Mouse (Mus musculus): ENCODE data around the gene Spock3. TPM values are rescaled to one million over a fixed set of nuclear protein-coding genes. Genes with fewer than 3 reads are reported as not detected.

Gene Spock3
- 2.5 and 2.6 TPM in 2 replicates for polyA plus RNA-seq (2014; fragmentation: Nextera tagmentation; extraction: Ambion mirVana)

GRCm38 (mm10) chr8:62950709-62951108, at the start of gene Spock3:
TSS of gene Spock3 (plus strand) at chr8:62951009.
- peak within 1 kb of the TSS; percentile 63 for H3K4me3 ChIP-seq (ENCODE audit: low read depth, low read length)
- peak within 1 kb of the TSS; percentile 59 for H3K9ac ChIP-seq (ENCODE audit: low read depth, low read length)
- H3K27ac ChIP-seq (ENCODE audit: low read depth, low read length): no peak within 1 kb of the TSS
- peak within 1 kb of the TSS; percentile 97 for H3K4me2 ChIP-seq
- WGBS (ENCODE audit: insufficient replicate concordance): 37% methylated on average over 2 of the region's 2 CpGs
- no peak for ATAC-seq (replicated peaks; ENCODE audit: insufficient number of reproducible peaks, low FRiP score, low TSS enrichment)
- H3K4me1 ChIP-seq (ENCODE audit: control insufficient read depth, insufficient read depth, low read length): no peaks in the 10 kb centered on the region
- no peaks in the 10 kb centered on the region for H3K9me3 ChIP-seq (replicated peaks; ENCODE audit: control insufficient read depth, low read length)
- H3K27me3 ChIP-seq (ENCODE audit: control insufficient read depth, insufficient read depth, low read length): peaks cover 7% of the 10 kb centered on the region
- no peaks in the 10 kb centered on the region for H3K36me3 ChIP-seq (ENCODE audit: control insufficient read depth, insufficient read depth, low read length)

GRCm38 (mm10) chr8:62951173-62952134, 645 bp downstream of the Spock3 start:
- peak overlapping the region; percentile 59 for H3K9ac ChIP-seq (ENCODE audit: low read depth, low read length)
- no peaks in the 10 kb centered on the region for H3K4me1 ChIP-seq (ENCODE audit: control insufficient read depth, insufficient read depth, low read length)
- H3K4me2 ChIP-seq: peak overlapping the region; percentile 97
- H3K4me3 ChIP-seq (ENCODE audit: low read depth, low read length): peak overlapping the region; percentile 63
- no peak overlapping the region for H3K27ac ChIP-seq (ENCODE audit: low read depth, low read length)
- WGBS (ENCODE audit: insufficient replicate concordance): under 1% methylated on average over 50 of the region's 50 CpGs
- ATAC-seq (replicated peaks; ENCODE audit: insufficient number of reproducible peaks, low FRiP score, low TSS enrichment): peak; percentile 74
- peaks cover 7% of the 10 kb centered on the region for H3K27me3 ChIP-seq (ENCODE audit: control insufficient read depth, insufficient read depth, low read length)
- H3K36me3 ChIP-seq (ENCODE audit: control insufficient read depth, insufficient read depth, low read length): no peaks in the 10 kb centered on the region
- no peaks in the 10 kb centered on the region for H3K9me3 ChIP-seq (replicated peaks; ENCODE audit: control insufficient read depth, low read length)

- WGBS (ENCODE audit: insufficient replicate concordance): 28% methylated on average over 3 of the region's 3 CpGs
- no peak overlapping the region for H3K4me3 ChIP-seq (ENCODE audit: low read depth, low read length)
- no peak for ATAC-seq (replicated peaks; ENCODE audit: insufficient number of reproducible peaks, low FRiP score, low TSS enrichment)
- no peaks in the 10 kb centered on the region for H3K36me3 ChIP-seq (ENCODE audit: control insufficient read depth, insufficient read depth, low read length)
- no peak overlapping the region for H3K27ac ChIP-seq (ENCODE audit: low read depth, low read length)
- peaks cover 7% of the 10 kb centered on the region for H3K27me3 ChIP-seq (ENCODE audit: control insufficient read depth, insufficient read depth, low read length)
- H3K9me3 ChIP-seq (replicated peaks; ENCODE audit: control insufficient read depth, low read length): no peaks in the 10 kb centered on the region
- H3K9ac ChIP-seq (ENCODE audit: low read depth, low read length): no peak overlapping the region
- peak overlapping the region; percentile 97 for H3K4me2 ChIP-seq
- no peaks in the 10 kb centered on the region for H3K4me1 ChIP-seq (ENCODE audit: control insufficient read depth, insufficient read depth, low read length)
These were observed 1.7 kb downstream of the Spock3 start for GRCm38 (mm10) chr8:62952481-62952880.

GRCm38 (mm10) chr8:62962608-62963007, 11.8 kb downstream of the Spock3 start:
- no peaks in the 10 kb centered on the region for H3K36me3 ChIP-seq (ENCODE audit: control insufficient read depth, insufficient read depth, low read length)
- no peak overlapping the region for H3K9ac ChIP-seq (ENCODE audit: low read depth, low read length)
- no peak overlapping the region for H3K27ac ChIP-seq (ENCODE audit: low read depth, low read length)
- no peaks in the 10 kb centered on the region for H3K9me3 ChIP-seq (replicated peaks; ENCODE audit: control insufficient read depth, low read length)
- H3K4me1 ChIP-seq (ENCODE audit: control insufficient read depth, insufficient read depth, low read length): no peaks in the 10 kb centered on the region
- H3K4me3 ChIP-seq (ENCODE audit: low read depth, low read length): no peak overlapping the region
- H3K4me2 ChIP-seq: no peak overlapping the region
- no peak for ATAC-seq (replicated peaks; ENCODE audit: insufficient number of reproducible peaks, low FRiP score, low TSS enrichment)
- 79% methylated on average over 3 of the region's 3 CpGs for WGBS (ENCODE audit: insufficient replicate concordance)
- no peaks in the 10 kb centered on the region for H3K27me3 ChIP-seq (ENCODE audit: control insufficient read depth, insufficient read depth, low read length)

GRCm38 (mm10) chr8:62969802-62970372, 19.1 kb downstream of the Spock3 start:
- no peak for ATAC-seq (replicated peaks; ENCODE audit: insufficient number of reproducible peaks, low FRiP score, low TSS enrichment)
- H3K4me3 ChIP-seq (ENCODE audit: low read depth, low read length): no peak overlapping the region
- H3K9ac ChIP-seq (ENCODE audit: low read depth, low read length): no peak overlapping the region
- WGBS (ENCODE audit: insufficient replicate concordance): 82% methylated on average over 2 of the region's 2 CpGs
- H3K36me3 ChIP-seq (ENCODE audit: control insufficient read depth, insufficient read depth, low read length): no peaks in the 10 kb centered on the region
- no peaks in the 10 kb centered on the region for H3K9me3 ChIP-seq (replicated peaks; ENCODE audit: control insufficient read depth, low read length)
- H3K27me3 ChIP-seq (ENCODE audit: control insufficient read depth, insufficient read depth, low read length): no peaks in the 10 kb centered on the region
- no peak overlapping the region for H3K4me2 ChIP-seq
- no peak overlapping the region for H3K27ac ChIP-seq (ENCODE audit: low read depth, low read length)
- no peaks in the 10 kb centered on the region for H3K4me1 ChIP-seq (ENCODE audit: control insufficient read depth, insufficient read depth, low read length)

GRCm38 (mm10) chr8:63088984-63089383, 138.2 kb downstream of the Spock3 start:
- no peak overlapping the region for H3K27ac ChIP-seq (ENCODE audit: low read depth, low read length)
- H3K4me2 ChIP-seq: no peak overlapping the region
- no peak overlapping the region for H3K4me3 ChIP-seq (ENCODE audit: low read depth, low read length)
- no peak for ATAC-seq (replicated peaks; ENCODE audit: insufficient number of reproducible peaks, low FRiP score, low TSS enrichment)
- H3K36me3 ChIP-seq (ENCODE audit: control insufficient read depth, insufficient read depth, low read length): no peaks in the 10 kb centered on the region
- H3K27me3 ChIP-seq (ENCODE audit: control insufficient read depth, insufficient read depth, low read length): no peaks in the 10 kb centered on the region
- H3K4me1 ChIP-seq (ENCODE audit: control insufficient read depth, insufficient read depth, low read length): no peaks in the 10 kb centered on the region
- H3K9ac ChIP-seq (ENCODE audit: low read depth, low read length): no peak overlapping the region
- H3K9me3 ChIP-seq (replicated peaks; ENCODE audit: control insufficient read depth, low read length): no peaks in the 10 kb centered on the region
- WGBS (ENCODE audit: insufficient replicate concordance): 69% methylated on average over 3 of the region's 3 CpGs

GRCm38 (mm10) chr8:63098200-63098599, 147.4 kb downstream of the Spock3 start:
- Histone ChIP-seq H3K27ac (ENCODE audit: low read depth, low read length) (no peak overlapping the region), H3K9ac (ENCODE audit: low read depth, low read length) (no peak overlapping the region), H3K4me1 (ENCODE audit: control insufficient read depth, insufficient read depth, low read length) (no peaks in the 10 kb centered on the region), H3K27me3 (ENCODE audit: control insufficient read depth, insufficient read depth, low read length) (no peaks in the 10 kb centered on the region), H3K9me3 (replicated peaks; ENCODE audit: control insufficient read depth, low read length) (no peaks in the 10 kb centered on the region), H3K4me3 (ENCODE audit: low read depth, low read length) (no peak overlapping the region), H3K36me3 (ENCODE audit: control insufficient read depth, insufficient read depth, low read length) (no peaks in the 10 kb centered on the region), H3K4me2 (no peak overlapping the region)
- WGBS (ENCODE audit: insufficient replicate concordance): 72% methylated on average over 2 of the region's 2 CpGs
- no peak for ATAC-seq (replicated peaks; ENCODE audit: insufficient number of reproducible peaks, low FRiP score, low TSS enrichment)

- H3K36me3 ChIP-seq (ENCODE audit: control insufficient read depth, insufficient read depth, low read length): no peaks in the 10 kb centered on the region
- no peaks in the 10 kb centered on the region for H3K9me3 ChIP-seq (replicated peaks; ENCODE audit: control insufficient read depth, low read length)
- no peak for ATAC-seq (replicated peaks; ENCODE audit: insufficient number of reproducible peaks, low FRiP score, low TSS enrichment)
- WGBS (ENCODE audit: insufficient replicate concordance): 74% methylated on average over 1 of the region's 1 CpGs
- no peaks in the 10 kb centered on the region for H3K4me1 ChIP-seq (ENCODE audit: control insufficient read depth, insufficient read depth, low read length)
- H3K27me3 ChIP-seq (ENCODE audit: control insufficient read depth, insufficient read depth, low read length): no peaks in the 10 kb centered on the region
- H3K4me3 ChIP-seq (ENCODE audit: low read depth, low read length): no peak overlapping the region
- no peak overlapping the region for H3K4me2 ChIP-seq
- no peak overlapping the region for H3K27ac ChIP-seq (ENCODE audit: low read depth, low read length)
- no peak overlapping the region for H3K9ac ChIP-seq (ENCODE audit: low read depth, low read length)
These were observed 159.0 kb downstream of the Spock3 start for GRCm38 (mm10) chr8:63109761-63110160.
